Mouse (Mus musculus) urinary bladder, postnatal 4 days (tissue): Measurements from ENCODE around the gene Hhip.
"Not testable (repeated sequence)": the region's sequence is repeated elsewhere in the genome, so short reads cannot be mapped to it uniquely, and the experiment has no call there.

Source experiments
- DNase-seq, 2 experiments: peaks; one replicate each; pipeline ENCODE4 v3.0.0; 2021 to 2022; ENCODE audit warnings: low spot score in 2 of 2

Gene Hhip

GRCm38 (mm10) chr8:79992121-79992848, 65.5 kb downstream of the Hhip start:
- no peak for DNase-seq

DNA sequence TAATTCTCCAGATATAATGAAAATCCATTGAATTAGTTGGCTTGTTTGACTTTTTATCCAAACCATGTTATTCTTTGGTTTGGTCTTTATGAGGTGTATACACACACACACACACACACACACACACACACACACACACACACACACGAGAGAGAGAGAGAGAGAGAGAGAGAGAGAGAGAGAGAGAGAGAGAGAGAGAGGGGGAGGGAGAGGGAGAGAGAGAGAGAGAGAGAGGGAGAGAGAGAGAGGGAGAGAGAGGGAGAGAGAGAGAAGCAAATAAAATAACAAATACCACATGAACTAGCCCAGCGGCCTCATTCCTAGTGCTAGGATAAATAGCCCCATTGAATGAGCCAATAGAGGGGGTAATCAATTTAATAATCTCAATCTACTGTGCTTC, 66.4 kb downstream of the Hhip start:
- DNase-seq = not testable (repeated sequence)

DNA sequence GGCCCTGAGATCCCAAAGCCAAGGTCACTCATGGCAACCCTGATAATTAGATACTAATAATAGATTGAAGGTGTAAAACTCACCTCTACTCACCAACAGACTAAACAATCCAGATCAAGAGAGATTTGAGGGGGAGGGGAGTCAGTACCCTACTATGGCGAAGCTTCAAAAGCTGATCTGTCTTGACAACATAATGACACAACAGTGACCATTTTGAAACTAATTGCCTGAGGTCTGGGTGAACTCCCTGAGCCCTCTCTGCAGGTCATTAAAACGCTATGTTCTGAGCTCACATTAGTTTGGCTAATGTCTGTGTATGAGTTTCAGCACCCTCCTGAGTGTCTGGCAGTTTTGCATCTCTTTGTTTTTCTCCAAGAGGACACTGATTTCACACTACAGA, 72.9 kb downstream of the Hhip start:
- no peak for DNase-seq

GRCm38 (mm10) chr8:79982144-79982543, 75.7 kb downstream of the Hhip start:
- no peak for DNase-seq

GRCm38 (mm10) chr8:79966159-79966558, 91.6 kb downstream of the Hhip start:
- no peak for DNase-seq

DNA sequence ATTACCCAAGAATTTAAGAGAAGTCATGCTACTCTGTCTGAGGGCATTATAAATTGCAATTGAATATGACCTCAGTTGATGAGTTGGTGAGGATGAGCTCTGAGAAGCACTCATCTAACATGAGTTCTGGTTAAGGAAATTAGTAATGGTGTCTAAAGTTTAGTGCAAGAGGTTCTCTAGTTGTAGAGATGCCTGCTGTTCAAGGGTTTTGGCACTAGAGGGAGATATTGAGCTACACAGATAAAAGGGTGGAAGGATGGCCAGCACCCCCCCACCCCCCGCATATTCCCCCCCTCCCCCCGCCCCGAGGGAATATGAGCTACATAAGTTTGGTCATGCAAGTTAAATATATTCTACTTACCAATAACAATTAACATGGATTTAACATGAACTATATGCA, 104.9 kb downstream of the Hhip start:
- DNase-seq = no peak

DNA sequence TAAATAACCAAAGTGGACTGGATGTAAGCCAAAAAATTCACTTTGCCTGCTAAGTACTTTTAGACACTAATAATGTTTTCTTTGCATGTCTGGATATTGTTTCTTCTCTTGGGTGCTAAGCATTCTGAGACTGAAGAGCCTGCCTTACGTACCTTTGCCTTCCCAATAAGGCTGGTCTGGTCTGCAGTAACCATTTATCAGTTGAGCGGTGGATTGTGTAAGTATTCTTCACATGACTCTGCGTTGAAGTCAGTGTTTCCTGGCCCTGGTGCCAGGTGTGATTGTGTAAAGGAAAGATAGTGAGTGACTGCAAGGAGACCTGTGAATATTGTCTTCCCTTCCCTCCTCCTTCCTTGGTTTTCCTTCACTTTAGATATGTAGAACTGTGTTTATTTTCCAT, 107.4 kb downstream of the Hhip start:
- no peak for DNase-seq

DNA sequence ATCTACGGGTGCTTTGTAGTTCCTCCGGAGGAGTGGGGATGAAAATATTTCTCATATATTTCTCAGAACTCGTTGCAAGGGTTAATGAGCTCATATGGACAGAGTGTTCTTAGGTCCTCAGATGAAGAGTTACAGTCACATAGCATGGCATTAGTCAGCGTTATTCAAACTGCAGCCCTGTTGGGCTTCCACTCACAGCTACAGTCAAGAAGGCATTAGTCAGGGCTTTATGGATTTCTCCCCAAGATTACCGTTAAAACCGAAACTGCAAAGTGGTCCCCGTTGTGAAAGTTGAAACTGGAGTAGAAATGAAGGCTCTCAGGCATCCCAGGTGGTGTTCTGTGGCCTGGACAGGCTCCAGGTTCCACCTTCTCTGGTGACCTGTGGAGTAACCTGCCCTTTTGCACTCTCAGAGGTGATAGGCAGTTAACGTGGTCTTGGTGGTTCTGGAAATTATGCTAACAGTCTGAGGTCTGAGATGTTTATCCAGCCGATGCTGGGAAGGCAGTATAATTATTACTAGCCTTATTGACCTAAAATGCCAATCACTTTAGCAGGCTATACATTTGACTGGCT, 112.2 kb downstream of the Hhip start:
- no peak for DNase-seq

GRCm38 (mm10) chr8:79941070-79941469, 116.7 kb downstream of the Hhip start:
- no peak for DNase-seq

GRCm38 (mm10) chr8:79936856-79937445, 120.9 kb downstream of the Hhip start:
- DNase-seq = no peak

DNA sequence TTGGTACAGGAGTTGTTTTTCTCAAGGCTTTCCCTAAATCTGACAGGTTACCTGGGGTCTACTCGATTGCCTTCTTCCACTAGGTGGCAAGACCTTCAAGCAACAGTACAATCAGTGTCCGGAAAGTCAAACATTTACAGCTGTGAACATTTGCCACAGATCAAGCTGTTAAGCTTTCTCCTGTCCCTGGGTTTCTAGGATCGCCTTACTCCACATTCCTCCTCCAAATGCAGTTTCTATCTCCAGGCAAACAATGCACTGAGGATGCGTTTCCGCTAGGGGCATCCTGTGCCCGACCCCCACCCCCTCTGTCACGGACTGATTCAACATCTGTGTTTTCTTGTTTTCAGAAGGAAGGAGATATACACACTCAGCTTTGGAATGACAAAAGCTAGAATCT, 122.0 kb downstream of the Hhip start:
- DNase-seq = no peak

GRCm38 (mm10) chr8:79929202-79929601, 128.6 kb downstream of the Hhip start:
- DNase-seq = no peak

DNA sequence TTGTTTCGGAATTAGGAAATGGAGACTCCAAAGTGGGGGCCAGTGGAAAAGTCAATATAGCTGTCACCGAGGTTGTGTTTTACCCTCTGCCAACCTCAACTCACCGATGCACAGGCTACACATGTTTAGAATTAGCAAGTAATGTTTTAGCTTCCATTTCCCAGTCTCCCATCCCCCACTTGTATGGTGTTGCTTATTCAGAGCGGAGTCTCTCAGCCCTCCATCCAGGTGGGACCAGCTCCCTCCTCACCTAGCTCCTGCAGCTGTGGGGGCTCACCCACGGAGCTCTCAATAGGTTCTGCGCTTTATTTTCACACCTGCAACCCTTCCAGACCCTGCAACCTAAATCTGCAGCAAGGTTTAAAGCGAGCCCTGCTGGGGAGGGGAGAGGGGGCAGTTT, 140.6 kb downstream of the Hhip start:
- no peak for DNase-seq
